8 mouse cellular contexts compared by ENCODE assay signal in genomic region chr7:13034148-13034977, GRCm38 (mm10). TPM values are rescaled to one million over a fixed set of nuclear protein-coding genes. Genes with fewer than 3 reads are reported as not detected.
DNase-seq lines count a peak whose midpoint lies in the region; ATAC-seq lines count a peak whose summit lies in the region.

TSS of gene Chmp2a (minus strand) at chr7:13034807.

- peak; percentile 77 for ATAC-seq in hindbrain, embryonic 12.5 days (ENCODE audit: low FRiP score)

- peak within 1 kb of the TSS; percentile 92 for H3K27ac ChIP-seq in hindbrain, embryonic 12.5 days

- under 1% methylated on average over 45 of the region's 45 CpGs for WGBS in hindbrain, embryonic 12.5 days

- peak within 1 kb of the TSS; percentile 55 for H3K4me3 ChIP-seq in hindbrain, embryonic 12.5 days

- H3K4me1 ChIP-seq in hindbrain, embryonic 12.5 days: peaks cover 40% of the 10 kb centered on the region

- H3K9me3 ChIP-seq in hindbrain, embryonic 12.5 days (replicated peaks): no peaks in the 10 kb centered on the region

- H3K36me3 ChIP-seq in hindbrain, embryonic 12.5 days: peaks cover 56% of the 10 kb centered on the region

- H3K4me2 ChIP-seq in hindbrain, embryonic 12.5 days (replicated peaks): peak within 1 kb of the TSS; percentile 92

- H3K27me3 ChIP-seq in hindbrain, embryonic 12.5 days: no peaks in the 10 kb centered on the region

- DNase-seq in MN1 (ENCODE audit: low spot score): peak; percentile 94
- DNase-seq in cerebellum, adult 9-11 months: peak; percentile 98
- peak; percentile 96 to 98 for DNase-seq in frontal cortex, postnatal 10 days (ENCODE audit: low spot score in 2 of 2)
- peak; percentile 98 to 99 for DNase-seq in layer of hippocampus, postnatal 14 days (ENCODE audit: low spot score in 2 of 2)
- DNase-seq in lung, postnatal 14 days: peak; percentile 98
- DNase-seq in retina, adult 2 months (ENCODE audit: low read depth, low spot score): peak; percentile 92
- DNase-seq in thymus, postnatal 36 days: peak; percentile 97 to 98

- H3K9ac ChIP-seq in hindbrain, embryonic 12.5 days: peak within 1 kb of the TSS; percentile 77

RNA-seq across cellular contexts. Expression of gene Chmp2a, which starts in this region (rescaled TPM):
- polyA plus RNA-seq in hindbrain, embryonic 12.5 days (2016; fragmentation: Nextera tagmentation; extraction: Ambion mirVana): 148 and 152 TPM in 2 replicates
- 100 to 1,000 TPM; 143 to 149 TPM for total RNA-seq in layer of hippocampus, postnatal 14 days (2021)

Comparison
In these comparisons a context has a peak if more than half of its experiments do, and no peak if none do; other contexts are left out.
1. Peak in every context shown above with its lines: DNase-seq, ATAC-seq, H3K4me3 ChIP-seq and H3K27ac ChIP-seq.